Mouse (Mus musculus): Measurements from ENCODE around the gene Mcfd2. TPM values are rescaled to one million over a fixed set of nuclear protein-coding genes. Genes with fewer than 3 reads are reported as not detected.

Mcfd2 gene
- 74.4 and 84.8 TPM in 2 replicates for polyA plus RNA-seq (2012; ENCODE audit: insufficient read depth, insufficient read length, missing spikeins)

GRCm38 (mm10) chr17:87265792-87266186 lies at the start of gene Mcfd2:
TSS of gene Mcfd2 (minus strand) at chr17:87265935.
- TF ChIP-seq POLR2A (IDR thresholded peaks at IDR 0.05; ENCODE audit: borderline replicate concordance, low read depth, low read length) (no peak), CTCF (IDR thresholded peaks at IDR 0.05; ENCODE audit: low read depth, low read length) (no peak)
- Histone ChIP-seq H3K27ac (ENCODE audit: insufficient read depth, low read depth, low read length) (peak within 1 kb of the TSS; percentile 59), H3K4me1 (ENCODE audit: control insufficient read depth, insufficient read depth, low read length) (peaks cover 28% of the 10 kb centered on the region), H3K4me3 (ENCODE audit: insufficient read depth, low read length) (peak within 1 kb of the TSS; percentile 94)

- Histone ChIP-seq H3K4me1 (ENCODE audit: control insufficient read depth, insufficient read depth, low read length) (peaks cover 19% of the 10 kb centered on the region), H3K27ac (ENCODE audit: insufficient read depth, low read depth, low read length) (peak overlapping the region; percentile 58), H3K4me3 (ENCODE audit: insufficient read depth, low read length) (peak overlapping the region; percentile 28; the same call in 1 of the 2 replicates)
- TF ChIP-seq CTCF (IDR thresholded peaks at IDR 0.05; ENCODE audit: low read depth, low read length) (peak; percentile 90), POLR2A (IDR thresholded peaks at IDR 0.05; ENCODE audit: borderline replicate concordance, low read depth, low read length) (no peak)
Measured at GRCm38 (mm10) chr17:87315021-87315531, 49.3 kb upstream of the Mcfd2 start.

GRCm38 (mm10) chr17:87314530-87314946 lies 48.8 kb upstream of the Mcfd2 start:
- Histone ChIP-seq H3K27ac (ENCODE audit: insufficient read depth, low read depth, low read length) (0 out of 2 replicates have a peak overlapping the region, but pooled peaks have one; percentile 58), H3K4me1 (ENCODE audit: control insufficient read depth, insufficient read depth, low read length) (peaks cover 19% of the 10 kb centered on the region), H3K4me3 (ENCODE audit: insufficient read depth, low read length) (no peak overlapping the region)
- TF ChIP-seq CTCF (IDR thresholded peaks at IDR 0.05; ENCODE audit: low read depth, low read length) = no peak
- no peak for TF ChIP-seq POLR2A (IDR thresholded peaks at IDR 0.05; ENCODE audit: borderline replicate concordance, low read depth, low read length)

- TF ChIP-seq POLR2A (IDR thresholded peaks at IDR 0.05; ENCODE audit: borderline replicate concordance, low read depth, low read length) = no peak
- no peak for TF ChIP-seq CTCF (IDR thresholded peaks at IDR 0.05; ENCODE audit: low read depth, low read length)
- Histone ChIP-seq H3K4me3 (ENCODE audit: insufficient read depth, low read length) (no peak overlapping the region), H3K27ac (ENCODE audit: insufficient read depth, low read depth, low read length) (no peak overlapping the region), H3K4me1 (ENCODE audit: control insufficient read depth, insufficient read depth, low read length) (peaks cover 19% of the 10 kb centered on the region)
Measured at GRCm38 (mm10) chr17:87314121-87314520, 48.4 kb upstream of the Mcfd2 start.

- Histone ChIP-seq H3K27ac (ENCODE audit: insufficient read depth, low read depth, low read length) (0 out of 2 replicates have a peak overlapping the region, but pooled peaks have one; percentile 9), H3K4me1 (ENCODE audit: control insufficient read depth, insufficient read depth, low read length) (peaks cover 19% of the 10 kb centered on the region), H3K4me3 (ENCODE audit: insufficient read depth, low read length) (no peak overlapping the region)
- TF ChIP-seq POLR2A (IDR thresholded peaks at IDR 0.05; ENCODE audit: borderline replicate concordance, low read depth, low read length) (no peak), CTCF (IDR thresholded peaks at IDR 0.05; ENCODE audit: low read depth, low read length) (peak; percentile 17; the same call in 1 of the 2 replicates)
Measured at GRCm38 (mm10) chr17:87312924-87313870, 47.5 kb upstream of the Mcfd2 start.

- no peak overlapping the region for H3K4me3 ChIP-seq (ENCODE audit: insufficient read depth, low read length)
- H3K4me1 ChIP-seq (ENCODE audit: control insufficient read depth, insufficient read depth, low read length) = peaks cover 19% of the 10 kb centered on the region
- no peak overlapping the region for H3K27ac ChIP-seq (ENCODE audit: insufficient read depth, low read depth, low read length)
- TF ChIP-seq POLR2A (IDR thresholded peaks at IDR 0.05; ENCODE audit: borderline replicate concordance, low read depth, low read length) (no peak), CTCF (IDR thresholded peaks at IDR 0.05; ENCODE audit: low read depth, low read length) (no peak)
Measured at GRCm38 (mm10) chr17:87312351-87312750, 46.6 kb upstream of the Mcfd2 start.

GRCm38 (mm10) chr17:87310497-87310896 lies 44.8 kb upstream of the Mcfd2 start:
- Histone ChIP-seq H3K4me1 (ENCODE audit: control insufficient read depth, insufficient read depth, low read length) (peaks cover 17% of the 10 kb centered on the region), H3K27ac (ENCODE audit: insufficient read depth, low read depth, low read length) (no peak overlapping the region), H3K4me3 (ENCODE audit: insufficient read depth, low read length) (no peak overlapping the region)
- TF ChIP-seq POLR2A (IDR thresholded peaks at IDR 0.05; ENCODE audit: borderline replicate concordance, low read depth, low read length) (no peak), CTCF (IDR thresholded peaks at IDR 0.05; ENCODE audit: low read depth, low read length) (no peak)

- H3K4me3 ChIP-seq (ENCODE audit: insufficient read depth, low read length) = no peak overlapping the region
- H3K27ac ChIP-seq (ENCODE audit: insufficient read depth, low read depth, low read length) = no peak overlapping the region
- peaks cover 21% of the 10 kb centered on the region for H3K4me1 ChIP-seq (ENCODE audit: control insufficient read depth, insufficient read depth, low read length)
- TF ChIP-seq CTCF (IDR thresholded peaks at IDR 0.05; ENCODE audit: low read depth, low read length) (no peak), POLR2A (IDR thresholded peaks at IDR 0.05; ENCODE audit: borderline replicate concordance, low read depth, low read length) (no peak)
Measured at GRCm38 (mm10) chr17:87309073-87309788, 43.5 kb upstream of the Mcfd2 start.

GRCm38 (mm10) chr17:87306746-87307145 lies 41.0 kb upstream of the Mcfd2 start:
- H3K27ac ChIP-seq (ENCODE audit: insufficient read depth, low read depth, low read length) = no peak overlapping the region
- peaks cover 32% of the 10 kb centered on the region for H3K4me1 ChIP-seq (ENCODE audit: control insufficient read depth, insufficient read depth, low read length)
- no peak overlapping the region for H3K4me3 ChIP-seq (ENCODE audit: insufficient read depth, low read length)

More at GRCm38 (mm10) chr17:87306746-87307145, 41.0 kb upstream of the Mcfd2 start:
- TF ChIP-seq POLR2A (IDR thresholded peaks at IDR 0.05; ENCODE audit: borderline replicate concordance, low read depth, low read length) = no peak
- TF ChIP-seq CTCF (IDR thresholded peaks at IDR 0.05; ENCODE audit: low read depth, low read length) = no peak
